Mouse (Mus musculus) MN1 (cell line): ENCODE data around the gene Cdk5r1.
"Not testable (repeated sequence)": the region's sequence is repeated elsewhere in the genome, so short reads cannot be mapped to it uniquely, and the experiment has no call there.

Experiments used
- DNase-seq: peaks from one replicate; pipeline ENCODE4 v3.0.0-alpha.2; 2016; ENCODE audit warnings: low spot score

The Cdk5r1 gene

GRCm38 (mm10) chr11:80476222-80477189, at the start of gene Cdk5r1:
Gene Cdk5r1 (plus strand): TSS chr11:80477023.
- peak; percentile 95 for DNase-seq

DNA sequence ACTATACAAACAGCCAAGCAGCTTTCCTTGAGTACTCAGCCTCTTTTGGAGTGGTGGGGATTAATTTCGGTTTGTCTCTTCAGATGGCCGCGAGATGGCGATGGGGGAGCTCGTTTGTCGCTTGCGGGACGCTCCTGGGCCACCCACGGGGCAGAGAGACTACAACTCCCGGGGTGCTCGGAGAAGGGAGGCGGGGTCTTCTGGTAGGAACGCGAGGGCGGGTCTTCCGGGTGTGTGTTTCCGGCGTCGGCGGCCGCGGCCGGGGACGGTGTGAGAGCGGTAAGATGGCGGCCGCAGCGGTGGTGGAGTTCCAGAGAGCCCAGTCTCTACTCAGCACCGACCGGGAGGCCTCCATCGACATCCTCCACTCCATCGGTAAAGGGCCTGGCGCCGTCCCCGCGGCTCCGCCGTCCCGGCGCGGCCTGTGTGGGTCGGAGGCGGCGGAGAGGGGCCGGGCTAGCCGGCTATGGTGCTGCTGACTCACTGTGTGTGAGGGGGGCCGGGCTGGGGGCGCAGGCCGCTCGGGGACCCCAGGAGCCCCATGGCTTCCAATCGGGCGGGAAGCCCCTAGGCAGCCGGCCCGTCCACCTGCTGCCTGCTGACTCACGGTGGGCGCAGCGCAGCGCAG, 48.3 kb upstream of the Cdk5r1 start, which contains the start of gene Psmd11:
Psmd11 (plus strand) TSS at position 235 of the 628 bp plus-strand sequence.
- DNase-seq: peak; percentile 95

GRCm38 (mm10) chr11:80429009-80429475, 47.8 kb upstream of the Cdk5r1 start:
- peak; percentile 32 for DNase-seq

DNA sequence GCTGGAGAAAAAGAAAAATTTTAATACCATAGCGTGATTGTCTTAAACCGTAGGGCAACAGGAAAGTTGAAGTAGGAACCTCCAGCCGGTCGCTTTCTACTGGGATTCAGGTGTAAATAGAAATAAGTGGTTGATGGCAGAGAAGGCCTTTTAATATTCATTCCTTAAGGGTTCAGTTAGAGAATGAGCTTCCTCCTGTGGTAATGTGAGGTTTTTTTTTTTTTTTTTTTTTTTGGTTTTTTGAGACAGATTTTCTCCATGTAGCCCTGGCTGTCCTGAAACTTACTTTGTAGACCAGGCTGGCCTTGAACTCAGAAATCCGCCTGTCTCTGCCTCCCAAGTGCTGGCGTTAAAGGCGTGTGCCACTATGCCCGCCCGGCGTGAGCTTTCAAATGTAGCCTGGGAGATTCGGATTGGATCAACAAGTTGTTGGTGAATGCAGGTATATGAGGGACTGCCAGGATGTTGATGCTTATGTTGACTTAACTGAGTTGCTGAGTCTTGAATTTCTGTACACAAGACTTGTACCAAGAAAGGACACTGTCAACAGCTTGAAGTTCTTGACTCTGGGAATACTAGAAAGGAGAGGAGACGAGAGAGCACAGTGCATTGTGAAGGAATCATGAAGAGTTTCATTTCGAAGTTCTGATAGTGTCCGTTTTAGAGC, 47.2 kb upstream of the Cdk5r1 start:
- no peak for DNase-seq

DNA sequence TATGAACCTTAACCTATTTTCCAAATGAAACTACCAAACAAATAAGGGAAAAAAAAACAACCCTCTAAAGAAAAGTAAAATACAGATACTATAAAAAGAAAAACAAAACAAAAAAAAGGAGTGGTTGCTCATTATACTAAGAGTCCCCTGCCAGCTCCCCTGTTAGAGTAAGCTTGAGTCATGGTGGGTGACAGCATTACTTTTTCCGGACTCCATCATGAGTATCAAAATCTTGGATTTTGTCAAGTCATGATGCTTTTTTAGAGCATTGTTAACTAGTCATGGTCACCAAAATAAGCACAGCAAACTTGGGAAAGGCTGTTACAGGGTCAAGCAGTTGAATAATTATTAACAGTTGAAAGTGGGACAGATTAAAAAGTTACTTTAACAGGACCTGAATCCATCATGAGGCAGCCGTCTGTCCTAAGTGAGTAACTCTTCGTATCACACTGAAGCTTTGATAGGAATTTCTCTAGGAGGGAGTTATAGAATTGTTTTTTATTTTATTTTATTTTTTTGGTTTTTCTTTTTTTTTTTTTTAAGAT, 46.4 kb upstream of the Cdk5r1 start:
- no peak for DNase-seq

GRCm38 (mm10) chr11:80446916-80447315, 29.9 kb upstream of the Cdk5r1 start:
- no peak for DNase-seq

DNA sequence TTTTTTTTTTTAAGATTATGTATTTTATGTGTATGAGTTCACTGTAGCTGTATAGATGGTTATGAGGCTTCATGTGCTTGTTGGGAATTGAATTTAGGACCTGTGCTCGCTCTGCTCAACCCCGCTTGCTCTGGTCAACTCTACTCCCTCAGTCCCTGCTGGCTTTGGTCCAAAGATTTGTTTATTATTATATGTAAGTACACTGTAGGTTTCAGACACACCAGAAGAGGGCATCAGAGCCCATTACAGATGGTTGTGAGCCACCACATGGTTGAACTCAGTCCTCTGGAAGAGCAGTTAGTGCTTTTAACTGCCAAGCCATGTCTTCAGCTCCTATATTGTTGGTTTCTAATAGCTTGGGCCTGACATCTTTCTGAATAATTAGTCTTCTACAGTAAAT, 27.0 kb upstream of the Cdk5r1 start:
- DNase-seq: no peak

- no peak for DNase-seq
These were observed 24.6 kb upstream of the Cdk5r1 start for GRCm38 (mm10) chr11:80452242-80452641.

DNA sequence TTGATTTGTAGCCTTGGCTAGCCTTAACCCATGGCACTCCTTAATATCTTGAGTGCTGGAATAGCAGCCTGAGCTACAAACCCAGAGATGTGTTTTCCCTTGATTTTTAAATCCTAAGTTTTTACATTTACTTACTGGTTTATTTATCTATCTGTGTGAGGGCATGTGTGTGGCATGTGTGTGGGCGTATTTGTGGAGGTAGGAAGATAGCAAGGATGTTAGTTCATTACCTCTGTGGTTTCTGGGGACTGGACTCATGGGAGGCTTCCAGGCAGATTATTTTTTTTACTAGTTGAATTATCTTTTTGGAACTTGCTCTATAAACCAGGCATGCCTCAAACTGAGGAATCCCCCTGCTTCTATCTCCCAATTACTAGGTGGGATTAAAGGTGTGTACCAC, 23.6 kb upstream of the Cdk5r1 start:
- no peak for DNase-seq

DNA sequence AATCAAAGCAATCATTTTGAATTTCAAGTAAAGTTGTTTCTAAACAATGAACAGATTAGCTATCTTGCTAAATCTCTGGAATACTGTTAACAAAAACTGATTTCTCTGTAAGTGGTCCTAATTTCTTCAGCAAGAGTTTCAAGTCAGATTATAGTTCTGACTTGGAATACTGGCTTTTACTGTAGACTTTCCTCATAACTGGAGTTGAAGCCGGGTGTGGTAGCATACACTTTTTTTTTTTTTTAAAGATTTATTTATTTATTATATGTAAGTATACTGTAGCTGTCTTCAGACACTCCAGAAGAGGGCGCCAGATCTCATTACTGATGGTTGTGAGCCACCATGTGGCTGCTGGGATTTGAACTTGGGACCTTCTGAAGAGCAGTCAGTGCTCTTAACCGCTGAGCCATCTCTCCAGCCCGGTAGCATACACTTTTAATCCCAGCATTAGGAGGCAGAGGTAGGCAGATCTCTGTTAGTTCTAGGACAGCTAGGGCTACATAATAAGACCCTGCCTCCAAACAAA, 13.2 kb upstream of the Cdk5r1 start:
- DNase-seq: not testable (repeated sequence)

- DNase-seq: no peak
These were observed 4.8 kb upstream of the Cdk5r1 start for GRCm38 (mm10) chr11:80471836-80472605.

DNA sequence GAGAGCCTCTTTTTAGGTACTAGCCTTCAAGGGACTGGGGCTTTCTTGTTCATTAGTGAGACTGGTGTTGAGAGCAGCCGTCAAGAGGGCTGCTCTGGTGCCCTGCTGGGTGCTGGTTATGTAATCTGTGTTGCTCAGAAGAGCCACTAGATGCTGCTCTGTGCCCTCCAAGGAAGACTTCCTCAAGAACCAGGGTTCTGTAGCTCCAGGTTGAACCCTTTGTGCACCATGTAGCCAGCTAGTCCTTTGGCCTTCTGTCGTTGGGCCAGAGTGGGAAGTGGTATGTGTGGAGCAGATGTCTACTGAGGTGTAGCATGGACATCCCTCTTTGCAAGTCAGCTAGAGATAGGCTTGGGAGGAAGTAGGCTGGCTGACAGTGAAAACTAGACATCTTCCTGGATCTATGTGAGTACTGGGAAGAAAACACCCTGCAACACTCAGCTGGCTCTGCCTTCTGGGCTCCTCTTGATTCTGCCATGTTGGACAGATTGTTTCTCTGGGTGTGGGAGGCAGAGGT, 2.6 kb upstream of the Cdk5r1 start:
- peak; percentile 38 for DNase-seq

DNA sequence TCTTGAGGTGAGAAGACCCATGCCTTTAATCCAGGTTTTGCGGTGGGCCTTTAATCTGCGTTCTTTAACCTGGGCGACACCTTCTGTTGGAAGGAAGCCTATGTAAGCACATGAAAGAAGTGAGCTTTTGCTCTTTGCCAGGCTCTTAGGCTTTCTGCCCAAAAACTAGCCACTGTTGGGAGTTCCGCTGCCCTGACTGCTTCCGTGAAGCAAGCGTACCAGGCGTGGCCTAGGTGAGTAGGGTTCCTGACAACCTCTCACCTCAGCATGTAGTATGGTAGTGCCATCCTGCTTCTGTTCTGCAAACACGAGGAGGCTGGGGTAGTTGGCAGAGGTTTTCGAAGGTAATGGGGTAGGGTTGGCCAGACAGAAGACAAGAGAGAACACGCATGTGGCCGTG, 2.0 kb upstream of the Cdk5r1 start:
- no peak for DNase-seq

- DNase-seq: no peak
These were observed 1.3 kb upstream of the Cdk5r1 start for GRCm38 (mm10) chr11:80475544-80475943.

- no peak for DNase-seq
These were observed 747 bp downstream of the Cdk5r1 start for GRCm38 (mm10) chr11:80477341-80478199.

DNA sequence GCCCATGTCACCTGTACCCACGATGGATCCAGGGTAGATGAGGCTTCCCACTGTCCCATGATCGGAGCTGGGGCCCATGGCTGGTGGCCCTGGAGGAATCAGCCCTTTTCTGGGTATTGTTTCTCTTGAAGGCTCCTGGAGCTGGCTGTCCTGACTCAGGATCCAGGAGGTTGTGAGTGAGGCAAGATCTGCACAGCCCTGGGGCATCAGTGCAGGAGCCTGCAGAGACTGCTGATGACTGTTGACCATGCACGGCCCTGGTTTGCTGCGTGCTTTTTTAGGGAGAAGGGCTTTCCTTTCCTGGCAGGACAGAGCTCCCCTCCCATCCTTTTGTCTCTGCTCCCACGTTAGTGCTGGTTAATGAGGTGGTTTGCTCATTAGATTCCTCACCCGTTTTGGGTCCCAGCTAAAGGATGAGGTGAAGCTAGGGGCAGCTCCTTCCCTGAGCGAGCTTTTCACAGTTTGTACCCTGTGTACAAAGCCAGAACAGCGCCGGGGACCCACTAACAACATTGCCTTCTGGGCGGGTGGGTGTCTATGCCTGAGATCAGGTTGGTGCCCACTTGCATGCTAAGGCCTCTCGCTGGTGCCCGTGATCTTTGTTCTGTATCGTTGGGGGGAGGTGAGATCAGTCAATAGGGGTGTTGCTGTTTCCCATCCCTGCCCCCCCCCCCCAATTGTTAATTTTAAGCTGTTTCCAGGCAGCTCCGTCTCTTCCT, 2.0 kb downstream of the Cdk5r1 start:
- no peak for DNase-seq

DNA sequence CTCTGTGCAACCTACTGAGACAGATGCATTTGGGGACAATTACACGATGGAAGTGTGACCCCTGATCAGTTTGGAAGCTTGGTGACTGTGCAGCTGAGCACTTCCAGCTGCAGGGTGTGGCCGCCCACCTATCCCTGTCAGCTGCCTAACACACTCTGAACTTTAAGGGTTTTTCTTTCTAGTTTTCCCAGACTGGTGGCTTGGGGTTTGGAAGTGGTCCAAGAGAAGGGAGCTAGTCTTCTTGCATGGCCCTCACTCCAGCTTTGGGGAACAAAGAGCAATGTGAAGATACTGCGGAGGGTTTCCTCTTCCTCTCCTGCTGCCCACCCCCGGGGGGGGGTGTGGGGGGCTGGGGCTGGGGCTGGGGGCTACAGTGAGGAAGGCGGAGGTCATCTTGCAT, 2.6 kb downstream of the Cdk5r1 start:
- no peak for DNase-seq

DNA sequence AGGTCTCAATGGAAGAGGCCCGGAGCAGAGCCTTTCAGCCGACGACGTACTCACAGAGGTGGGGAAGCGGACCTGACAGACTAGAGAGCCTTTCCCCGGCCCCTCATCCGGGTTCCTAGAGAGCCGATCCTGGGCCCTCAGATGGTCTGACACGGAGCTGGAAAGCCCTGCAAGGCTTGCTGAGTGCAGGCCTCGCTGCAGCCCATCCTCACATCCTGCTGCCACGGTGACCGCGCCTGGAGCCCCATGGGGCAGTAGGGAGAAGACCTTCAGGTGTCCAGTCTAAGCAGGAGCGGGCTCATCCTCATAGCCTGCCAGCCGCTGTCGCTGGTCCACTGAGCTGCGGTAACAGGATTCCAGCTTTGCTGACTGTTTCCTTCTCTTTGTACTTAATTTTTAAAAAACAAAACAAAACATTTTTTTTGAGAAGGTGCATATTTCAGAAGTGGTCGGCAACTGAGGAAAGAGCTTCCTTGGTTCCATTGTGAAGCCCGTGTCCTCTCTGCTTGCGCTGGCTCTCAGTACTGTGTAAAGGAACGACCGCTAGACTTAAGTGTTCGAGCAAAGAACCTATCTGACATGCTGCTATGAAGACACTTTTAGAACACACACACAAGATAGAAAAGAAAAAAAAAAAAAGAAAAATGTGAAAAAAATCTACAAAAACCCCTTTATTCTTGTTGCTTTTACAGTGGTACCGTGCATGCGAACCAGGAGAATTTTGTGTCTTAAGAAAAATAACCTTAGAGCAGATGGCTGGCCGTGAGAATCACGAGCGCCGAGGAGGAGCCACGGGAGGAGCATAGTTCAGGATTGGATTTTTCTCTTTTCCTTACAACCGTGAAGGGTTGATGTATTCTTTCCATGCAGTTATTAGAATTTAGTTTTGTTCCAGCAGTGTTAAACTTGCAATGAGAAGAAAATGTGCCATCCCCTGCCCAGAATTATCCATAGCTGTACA, 3.4 kb downstream of the Cdk5r1 start:
- no peak for DNase-seq
